Mouse (Mus musculus): Measurements from ENCODE around the gene Tank.

- TF ChIP-seq EP300 (optimal IDR thresholded peaks at IDR 0.05) (no peak), CTCF (IDR thresholded peaks at IDR 0.05; ENCODE audit: low read depth) (no peak)
These were observed 17.3 kb upstream of the Tank start for GRCm38 (mm10) chr2:61561058-61561457.
